Mouse (Mus musculus) thymus, adult 2 months (tissue): ENCODE data around the gene Spata17.

Experiments used
- CTCF ChIP-seq: fragments of 200-500 bp; IDR thresholded peaks from 2 replicates; pipeline ENCODE4 v1.5.1; 2012; ENCODE audit warnings: mild to moderate bottlenecking, control low read depth, low read length, moderate library complexity, borderline replicate concordance; ENCODE audit not compliant: control insufficient read depth, poor library complexity, insufficient read depth; ENCODE audit errors: extremely low read depth
- POLR2A ChIP-seq: fragments of 200-500 bp; IDR thresholded peaks from 2 replicates; pipeline ENCODE4 v1.6.1; 2012; ENCODE audit warnings: mild to moderate bottlenecking, low read length, control low read depth, moderate library complexity; ENCODE audit not compliant: control insufficient read depth, poor library complexity, insufficient read depth; ENCODE audit errors: extremely low read depth

- TF ChIP-seq CTCF = no peak
- TF ChIP-seq POLR2A = no peak
These were observed 25.0 kb upstream of the Spata17 start for GRCm38 (mm10) chr1:187240304-187240703.
